Mouse (Mus musculus): ENCODE measurements around the gene Clip4.

Clip4 gene

GRCm38 (mm10) chr17:71791622-71792021 lies 23.3 kb downstream of the Clip4 start:
- no peak for DNase-seq (ENCODE audit: low spot score)

- peak; percentile 23 for DNase-seq (ENCODE audit: low spot score)
Measured at GRCm38 (mm10) chr17:71795521-71796205, 27.4 kb downstream of the Clip4 start.

- no peak for DNase-seq (ENCODE audit: low spot score)
Measured at GRCm38 (mm10) chr17:71803456-71803855, 35.2 kb downstream of the Clip4 start.

GRCm38 (mm10) chr17:71803876-71804275 lies 35.6 kb downstream of the Clip4 start:
- no peak for DNase-seq (ENCODE audit: low spot score)

- DNase-seq (ENCODE audit: low spot score), result peak; percentile 84
Measured at GRCm38 (mm10) chr17:71811070-71811469, 42.8 kb downstream of the Clip4 start.

GRCm38 (mm10) chr17:71816136-71816864 lies 48.0 kb downstream of the Clip4 start:
- DNase-seq (ENCODE audit: low spot score), result no peak

- no peak for DNase-seq (ENCODE audit: low spot score)
Measured at GRCm38 (mm10) chr17:71823622-71824306, 55.5 kb downstream of the Clip4 start.

GRCm38 (mm10) chr17:71826603-71827002 lies 58.3 kb downstream of the Clip4 start:
- no peak for DNase-seq (ENCODE audit: low spot score)

GRCm38 (mm10) chr17:71827627-71828026 lies 59.4 kb downstream of the Clip4 start:
- DNase-seq (ENCODE audit: low spot score), result no peak

GRCm38 (mm10) chr17:71828647-71829414 lies 60.6 kb downstream of the Clip4 start:
- no peak for DNase-seq (ENCODE audit: low spot score)

GRCm38 (mm10) chr17:71831960-71832359 lies 63.7 kb downstream of the Clip4 start:
- DNase-seq (ENCODE audit: low spot score), result peak; percentile 36

GRCm38 (mm10) chr17:71862184-71862583 lies 93.9 kb downstream of the Clip4 start:
- DNase-seq (ENCODE audit: low spot score), result no peak

GRCm38 (mm10) chr17:71862895-71863294 lies 94.6 kb downstream of the Clip4 start:
- DNase-seq (ENCODE audit: low spot score), result no peak

GRCm38 (mm10) chr17:71864039-71864438 lies 95.8 kb downstream of the Clip4 start:
- no peak for DNase-seq (ENCODE audit: low spot score)

GRCm38 (mm10) chr17:71865437-71865836 lies 97.2 kb downstream of the Clip4 start:
- no peak for DNase-seq (ENCODE audit: low spot score)

GRCm38 (mm10) chr17:71867892-71868291 lies 99.6 kb downstream of the Clip4 start:
- no peak for DNase-seq (ENCODE audit: low spot score)

- no peak for DNase-seq (ENCODE audit: low spot score)
Measured at GRCm38 (mm10) chr17:71868828-71869227, 100.6 kb downstream of the Clip4 start.

- DNase-seq (ENCODE audit: low spot score), result no peak
Measured at GRCm38 (mm10) chr17:71869372-71870231, 101.3 kb downstream of the Clip4 start.

GRCm38 (mm10) chr17:71870232-71870621 lies 102.0 kb downstream of the Clip4 start:
- DNase-seq (ENCODE audit: low spot score), result no peak

- no peak for DNase-seq (ENCODE audit: low spot score)
Measured at GRCm38 (mm10) chr17:71870641-71871040, 102.4 kb downstream of the Clip4 start.

GRCm38 (mm10) chr17:71871981-71872380 lies 103.7 kb downstream of the Clip4 start:
- DNase-seq (ENCODE audit: low spot score), result no peak
